Mouse (Mus musculus): Measurements from ENCODE around the gene 2900026A02Rik. TPM values are rescaled to one million over a fixed set of nuclear protein-coding genes. Genes with fewer than 3 reads are reported as not detected.

Gene 2900026A02Rik
- polyA plus RNA-seq, 1 experiment, result 0.01 TPM

- H3K4me3 ChIP-seq (replicated peaks), result no peak overlapping the region
- no peak for TF ChIP-seq GATA1 (IDR thresholded peaks at IDR 0.05; ENCODE audit: low read length)
- TF ChIP-seq TAL1 (IDR thresholded peaks at IDR 0.05; ENCODE audit: low read length), result no peak
- H3K36me3 ChIP-seq (ENCODE audit: control insufficient read depth), result no peaks in the 10 kb centered on the region
- H3K4me1 ChIP-seq (ENCODE audit: control insufficient read depth), result no peaks in the 10 kb centered on the region; the same call in 1 of the 2 replicates
- H3K27me3 ChIP-seq (ENCODE audit: control insufficient read depth), result no peaks in the 10 kb centered on the region
- H3K9me3 ChIP-seq (ENCODE audit: control insufficient read depth, low read length), result no peaks in the 10 kb centered on the region
These were observed 70.0 kb downstream of the 2900026A02Rik start for GRCm38 (mm10) chr5:113150871-113151553.

GRCm38 (mm10) chr5:113149052-113149451, 72.0 kb downstream of the 2900026A02Rik start:
- Histone ChIP-seq H3K9me3 (ENCODE audit: control insufficient read depth, low read length) (no peaks in the 10 kb centered on the region), H3K36me3 (ENCODE audit: control insufficient read depth) (no peaks in the 10 kb centered on the region), H3K4me3 (replicated peaks) (no peak overlapping the region), H3K27me3 (ENCODE audit: control insufficient read depth) (no peaks in the 10 kb centered on the region), H3K4me1 (ENCODE audit: control insufficient read depth) (no peaks in the 10 kb centered on the region; the same call in 1 of the 2 replicates)
- no peak for TF ChIP-seq GATA1 (IDR thresholded peaks at IDR 0.05; ENCODE audit: low read length)
- TF ChIP-seq TAL1 (IDR thresholded peaks at IDR 0.05; ENCODE audit: low read length), result no peak

GRCm38 (mm10) chr5:113147994-113148471, 73.0 kb downstream of the 2900026A02Rik start:
- H3K36me3 ChIP-seq (ENCODE audit: control insufficient read depth), result no peaks in the 10 kb centered on the region
- TF ChIP-seq GATA1 (IDR thresholded peaks at IDR 0.05; ENCODE audit: low read length), result no peak
- TF ChIP-seq TAL1 (IDR thresholded peaks at IDR 0.05; ENCODE audit: low read length), result no peak
- no peaks in the 10 kb centered on the region for H3K9me3 ChIP-seq (ENCODE audit: control insufficient read depth, low read length)
- H3K27me3 ChIP-seq (ENCODE audit: control insufficient read depth), result no peaks in the 10 kb centered on the region
- H3K4me3 ChIP-seq (replicated peaks), result no peak overlapping the region
- no peaks in the 10 kb centered on the region; the same call in 1 of the 2 replicates for H3K4me1 ChIP-seq (ENCODE audit: control insufficient read depth)

GRCm38 (mm10) chr5:113146656-113147055, 74.4 kb downstream of the 2900026A02Rik start:
- TF ChIP-seq GATA1 (IDR thresholded peaks at IDR 0.05; ENCODE audit: low read length), result no peak
- H3K9me3 ChIP-seq (ENCODE audit: control insufficient read depth, low read length), result no peaks in the 10 kb centered on the region
- H3K27me3 ChIP-seq (ENCODE audit: control insufficient read depth), result no peaks in the 10 kb centered on the region
- no peak overlapping the region for H3K4me3 ChIP-seq (replicated peaks)
- no peaks in the 10 kb centered on the region for H3K36me3 ChIP-seq (ENCODE audit: control insufficient read depth)
- H3K4me1 ChIP-seq (ENCODE audit: control insufficient read depth), result no peaks in the 10 kb centered on the region; the same call in 1 of the 2 replicates

- Histone ChIP-seq H3K4me3 (replicated peaks) (no peak overlapping the region), H3K4me1 (ENCODE audit: control insufficient read depth) (no peaks in the 10 kb centered on the region), H3K36me3 (ENCODE audit: control insufficient read depth) (no peaks in the 10 kb centered on the region), H3K27me3 (ENCODE audit: control insufficient read depth) (no peaks in the 10 kb centered on the region), H3K9me3 (ENCODE audit: control insufficient read depth, low read length) (peaks cover 4% of the 10 kb centered on the region)
- TF ChIP-seq TAL1 (IDR thresholded peaks at IDR 0.05; ENCODE audit: low read length) (no peak), GATA1 (IDR thresholded peaks at IDR 0.05; ENCODE audit: low read length) (no peak)
These were observed 75.9 kb downstream of the 2900026A02Rik start for GRCm38 (mm10) chr5:113145171-113145570.

- Histone ChIP-seq H3K4me1 (ENCODE audit: control insufficient read depth) (peaks cover 13% of the 10 kb centered on the region), H3K9me3 (ENCODE audit: control insufficient read depth, low read length) (peaks cover 4% of the 10 kb centered on the region), H3K36me3 (ENCODE audit: control insufficient read depth) (no peaks in the 10 kb centered on the region), H3K27me3 (ENCODE audit: control insufficient read depth) (peaks cover 17% of the 10 kb centered on the region), H3K4me3 (replicated peaks) (no peak overlapping the region)
- TF ChIP-seq GATA1 (IDR thresholded peaks at IDR 0.05; ENCODE audit: low read length) (no peak), TAL1 (IDR thresholded peaks at IDR 0.05; ENCODE audit: low read length) (no peak)
These were observed 78.5 kb downstream of the 2900026A02Rik start for GRCm38 (mm10) chr5:113142486-113142885.

GRCm38 (mm10) chr5:113142018-113142417, 79.0 kb downstream of the 2900026A02Rik start:
- Histone ChIP-seq H3K27me3 (ENCODE audit: control insufficient read depth) (peaks cover 22% of the 10 kb centered on the region), H3K36me3 (ENCODE audit: control insufficient read depth) (no peaks in the 10 kb centered on the region), H3K4me3 (replicated peaks) (no peak overlapping the region), H3K9me3 (ENCODE audit: control insufficient read depth, low read length) (peaks cover 4% of the 10 kb centered on the region), H3K4me1 (ENCODE audit: control insufficient read depth) (peaks cover 13% of the 10 kb centered on the region)
- TF ChIP-seq TAL1 (IDR thresholded peaks at IDR 0.05; ENCODE audit: low read length), result no peak
- no peak for TF ChIP-seq GATA1 (IDR thresholded peaks at IDR 0.05; ENCODE audit: low read length)

DNA sequence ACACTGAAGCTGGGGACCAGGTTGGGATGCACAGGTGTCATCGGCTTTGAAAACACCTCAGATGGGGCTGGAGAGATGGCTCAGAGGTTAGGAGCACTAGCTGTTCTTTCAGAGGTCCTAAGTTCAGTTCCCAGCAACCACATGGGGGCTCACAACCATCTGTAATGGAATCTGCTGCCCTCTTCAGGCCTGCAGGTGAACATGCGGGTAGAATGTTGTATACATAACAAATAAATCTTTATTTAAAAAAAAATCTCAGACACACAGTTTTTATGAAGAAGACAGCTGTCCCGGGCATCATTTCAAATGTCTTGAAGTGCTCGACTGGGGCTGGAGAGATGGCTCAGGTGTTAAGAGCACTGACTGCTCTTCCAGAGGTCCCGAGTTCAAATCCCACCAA, 80.2 kb downstream of the 2900026A02Rik start:
- no peak overlapping the region for H3K4me3 ChIP-seq (replicated peaks)
- no peak for TF ChIP-seq TAL1 (IDR thresholded peaks at IDR 0.05; ENCODE audit: low read length)
- TF ChIP-seq GATA1 (IDR thresholded peaks at IDR 0.05; ENCODE audit: low read length), result no peak
- peaks cover 28% of the 10 kb centered on the region for H3K27me3 ChIP-seq (ENCODE audit: control insufficient read depth)
- H3K36me3 ChIP-seq (ENCODE audit: control insufficient read depth), result no peaks in the 10 kb centered on the region
- peaks cover 4% of the 10 kb centered on the region for H3K9me3 ChIP-seq (ENCODE audit: control insufficient read depth, low read length)
- peaks cover 14% of the 10 kb centered on the region for H3K4me1 ChIP-seq (ENCODE audit: control insufficient read depth)

DNA sequence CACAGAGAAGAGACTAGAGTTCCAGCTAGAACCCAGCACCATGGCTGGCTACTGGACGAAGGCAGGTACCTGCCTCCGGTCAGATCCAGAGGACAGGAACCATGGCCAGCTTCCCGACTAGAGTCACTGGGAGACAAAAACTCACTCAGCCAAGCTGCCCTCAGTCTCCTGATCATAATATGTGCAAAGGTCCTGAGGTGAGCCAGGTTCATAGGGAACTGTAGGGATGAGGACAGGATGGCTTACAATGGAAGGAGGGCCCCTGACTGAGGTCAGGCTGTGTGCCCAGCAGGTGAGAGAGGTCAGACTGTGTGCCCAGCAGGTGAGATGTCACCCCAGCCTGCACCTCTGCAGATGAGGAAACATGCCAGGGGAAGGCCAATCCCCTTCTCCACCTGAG, 81.0 kb downstream of the 2900026A02Rik start:
- H3K4me1 ChIP-seq (ENCODE audit: control insufficient read depth), result peaks cover 20% of the 10 kb centered on the region
- peaks cover 28% of the 10 kb centered on the region for H3K27me3 ChIP-seq (ENCODE audit: control insufficient read depth)
- TF ChIP-seq TAL1 (IDR thresholded peaks at IDR 0.05; ENCODE audit: low read length), result no peak
- TF ChIP-seq GATA1 (IDR thresholded peaks at IDR 0.05; ENCODE audit: low read length), result no peak
- H3K4me3 ChIP-seq (replicated peaks), result no peak overlapping the region
- H3K9me3 ChIP-seq (ENCODE audit: control insufficient read depth, low read length), result peaks cover 4% of the 10 kb centered on the region
- no peaks in the 10 kb centered on the region for H3K36me3 ChIP-seq (ENCODE audit: control insufficient read depth)
